Mouse (Mus musculus) lung, postnatal 0 days (tissue): ENCODE measurements around the gene Med10.

Source experiments
- CTCF ChIP-seq: IDR thresholded peaks from 2 replicates; pipeline ENCODE4 v1.5.1; 2016; ENCODE audit warnings: antibody characterized with exemption, mild to moderate bottlenecking
- EP300 ChIP-seq: IDR thresholded peaks from 2 replicates; pipeline ENCODE4 v1.6.1; 2016; ENCODE audit warnings: antibody characterized with exemption, mild to moderate bottlenecking, control low read depth

GRCm38 (mm10) chr13:69813870-69814269 is 11.7 kb downstream of the Med10 start:
- no peak for TF ChIP-seq CTCF
- TF ChIP-seq EP300 = no peak
